Mouse (Mus musculus): Measurements from ENCODE around the gene Prep. TPM values are rescaled to one million over a fixed set of nuclear protein-coding genes. Genes with fewer than 3 reads are reported as not detected.

Prep gene
- polyA plus RNA-seq, 1 experiment = 35.6 TPM

- Histone ChIP-seq H3K36me3 (ENCODE audit: control insufficient read depth, insufficient read depth) (peaks cover 62% of the 10 kb centered on the region), H3K27me3 (ENCODE audit: control insufficient read depth, insufficient read depth, insufficient read length) (no peaks in the 10 kb centered on the region), H3ac (ENCODE audit: control insufficient read depth, insufficient read length) (no peak overlapping the region), H3K4me2 (ENCODE audit: low read depth) (no peak overlapping the region), H3K4me3 (no peak overlapping the region), H3K79me2 (ENCODE audit: control insufficient read depth, insufficient read depth) (no peaks in the 10 kb centered on the region)
- TF ChIP-seq CEBPB (IDR thresholded peaks at IDR 0.05; ENCODE audit: insufficient read depth, poor library complexity, severe bottlenecking) = no peak
- no peak for TF ChIP-seq SRF (IDR thresholded peaks at IDR 0.05; ENCODE audit: control insufficient read depth, insufficient read length, low read depth)
- no peak for TF ChIP-seq MAX (IDR thresholded peaks at IDR 0.05; ENCODE audit: low read depth)
- no peak for TF ChIP-seq POLR2A (IDR thresholded peaks at IDR 0.05; ENCODE audit: insufficient read length, low read depth)
- no peak for TF ChIP-seq USF1 (IDR thresholded peaks at IDR 0.05; ENCODE audit: low read depth)
- TF ChIP-seq TCF12 (IDR thresholded peaks at IDR 0.05; ENCODE audit: insufficient read depth, poor library complexity, severe bottlenecking) = no peak
- TF ChIP-seq MYOG (IDR thresholded peaks at IDR 0.05; ENCODE audit: control insufficient read depth in 1 of 3, insufficient read depth in 1 of 3, insufficient read length in 2 of 3, low read depth in 2 of 3) = no peak
- no peak for TF ChIP-seq TCF3 (IDR thresholded peaks at IDR 0.05; ENCODE audit: insufficient read length, low read depth)
- TF ChIP-seq REST (IDR thresholded peaks at IDR 0.05; ENCODE audit: insufficient read depth, insufficient read length) = no peak
- no peak for TF ChIP-seq POLR2AphosphoS2 (IDR thresholded peaks at IDR 0.05; ENCODE audit: insufficient read length, low read depth)
- no peak for TF ChIP-seq MYOD1 (IDR thresholded peaks at IDR 0.05; ENCODE audit: control insufficient read depth in 1 of 3, insufficient read length in 2 of 3, low read depth in 2 of 3)
- TF ChIP-seq E2F4 (IDR thresholded peaks at IDR 0.05; ENCODE audit: insufficient read depth) = no peak
Measured at GRCm38 (mm10) chr10:45151771-45152692, 85.0 kb downstream of the Prep start.

GRCm38 (mm10) chr10:45154557-45155060 lies 87.6 kb downstream of the Prep start:
- H3K79me2 ChIP-seq (ENCODE audit: control insufficient read depth, insufficient read depth) = no peaks in the 10 kb centered on the region
- H3K36me3 ChIP-seq (ENCODE audit: control insufficient read depth, insufficient read depth) = peaks cover 75% of the 10 kb centered on the region
- no peaks in the 10 kb centered on the region for H3K27me3 ChIP-seq (ENCODE audit: control insufficient read depth, insufficient read depth, insufficient read length)
- H3K4me3 ChIP-seq = no peak overlapping the region
- TF ChIP-seq MAX (IDR thresholded peaks at IDR 0.05; ENCODE audit: low read depth) (no peak), REST (IDR thresholded peaks at IDR 0.05; ENCODE audit: insufficient read depth, insufficient read length) (no peak), TCF3 (IDR thresholded peaks at IDR 0.05; ENCODE audit: insufficient read length, low read depth) (no peak), USF1 (IDR thresholded peaks at IDR 0.05; ENCODE audit: low read depth) (no peak), POLR2A (IDR thresholded peaks at IDR 0.05; ENCODE audit: insufficient read length, low read depth) (no peak), E2F4 (IDR thresholded peaks at IDR 0.05; ENCODE audit: insufficient read depth) (no peak), CEBPB (IDR thresholded peaks at IDR 0.05; ENCODE audit: insufficient read depth, poor library complexity, severe bottlenecking) (no peak), MYOD1 (IDR thresholded peaks at IDR 0.05; ENCODE audit: control insufficient read depth in 1 of 3, insufficient read length in 2 of 3, low read depth in 2 of 3) (no peak)
- no peak overlapping the region for H3K4me2 ChIP-seq (ENCODE audit: low read depth)
- no peak overlapping the region for H3ac ChIP-seq (ENCODE audit: control insufficient read depth, insufficient read length)

GRCm38 (mm10) chr10:45165851-45166250 lies 98.8 kb downstream of the Prep start:
- Histone ChIP-seq H3K4me2 (ENCODE audit: low read depth) (no peak overlapping the region), H3K4me3 (no peak overlapping the region), H3K79me2 (ENCODE audit: control insufficient read depth, insufficient read depth) (no peaks in the 10 kb centered on the region), H3K36me3 (ENCODE audit: control insufficient read depth, insufficient read depth) (no peaks in the 10 kb centered on the region), H3ac (ENCODE audit: control insufficient read depth, insufficient read length) (no peak overlapping the region), H3K27me3 (ENCODE audit: control insufficient read depth, insufficient read depth, insufficient read length) (no peaks in the 10 kb centered on the region)
- TF ChIP-seq TCF3 (IDR thresholded peaks at IDR 0.05; ENCODE audit: insufficient read length, low read depth) = no peak
- no peak for TF ChIP-seq POLR2A (IDR thresholded peaks at IDR 0.05; ENCODE audit: insufficient read length, low read depth)
- no peak for TF ChIP-seq REST (IDR thresholded peaks at IDR 0.05; ENCODE audit: insufficient read depth, insufficient read length)
- TF ChIP-seq TCF12 (IDR thresholded peaks at IDR 0.05; ENCODE audit: insufficient read depth, poor library complexity, severe bottlenecking) = no peak
- no peak for TF ChIP-seq MAX (IDR thresholded peaks at IDR 0.05; ENCODE audit: low read depth)
- TF ChIP-seq POLR2AphosphoS2 (IDR thresholded peaks at IDR 0.05; ENCODE audit: insufficient read length, low read depth) = no peak
- TF ChIP-seq SRF (IDR thresholded peaks at IDR 0.05; ENCODE audit: control insufficient read depth, insufficient read length, low read depth) = no peak
- no peak for TF ChIP-seq CEBPB (IDR thresholded peaks at IDR 0.05; ENCODE audit: insufficient read depth, poor library complexity, severe bottlenecking)
- TF ChIP-seq USF1 (IDR thresholded peaks at IDR 0.05; ENCODE audit: low read depth) = no peak
- no peak for TF ChIP-seq MYOD1 (IDR thresholded peaks at IDR 0.05; ENCODE audit: control insufficient read depth in 1 of 3, insufficient read length in 2 of 3, low read depth in 2 of 3)
- TF ChIP-seq MYOG (IDR thresholded peaks at IDR 0.05; ENCODE audit: control insufficient read depth in 1 of 3, insufficient read depth in 1 of 3, insufficient read length in 2 of 3, low read depth in 2 of 3) = no peak
- TF ChIP-seq E2F4 (IDR thresholded peaks at IDR 0.05; ENCODE audit: insufficient read depth) = no peak

- H3K79me2 ChIP-seq (ENCODE audit: control insufficient read depth, insufficient read depth) = no peaks in the 10 kb centered on the region
Measured at GRCm38 (mm10) chr10:45173927-45174326, 106.9 kb downstream of the Prep start.

More at GRCm38 (mm10) chr10:45173927-45174326, 106.9 kb downstream of the Prep start:
- no peaks in the 10 kb centered on the region for H3K27me3 ChIP-seq (ENCODE audit: control insufficient read depth, insufficient read depth, insufficient read length)
- TF ChIP-seq POLR2A (IDR thresholded peaks at IDR 0.05; ENCODE audit: insufficient read length, low read depth) (no peak), TCF12 (IDR thresholded peaks at IDR 0.05; ENCODE audit: insufficient read depth, poor library complexity, severe bottlenecking) (peak; percentile 70), MYOD1 (IDR thresholded peaks at IDR 0.05; ENCODE audit: control insufficient read depth in 1 of 3, insufficient read length in 2 of 3, low read depth in 2 of 3) (peak; percentile 82 to 96 (median 92)), SRF (IDR thresholded peaks at IDR 0.05; ENCODE audit: control insufficient read depth, insufficient read length, low read depth) (no peak), REST (IDR thresholded peaks at IDR 0.05; ENCODE audit: insufficient read depth, insufficient read length) (no peak), POLR2AphosphoS2 (IDR thresholded peaks at IDR 0.05; ENCODE audit: insufficient read length, low read depth) (no peak), MYOG (IDR thresholded peaks at IDR 0.05; ENCODE audit: control insufficient read depth in 1 of 3, insufficient read depth in 1 of 3, insufficient read length in 2 of 3, low read depth in 2 of 3) (peak; percentile 91 to 93 (median 92)), E2F4 (IDR thresholded peaks at IDR 0.05; ENCODE audit: insufficient read depth) (no peak), MAX (IDR thresholded peaks at IDR 0.05; ENCODE audit: low read depth) (no peak), CEBPB (IDR thresholded peaks at IDR 0.05; ENCODE audit: insufficient read depth, poor library complexity, severe bottlenecking) (no peak), USF1 (IDR thresholded peaks at IDR 0.05; ENCODE audit: low read depth) (no peak), TCF3 (IDR thresholded peaks at IDR 0.05; ENCODE audit: insufficient read length, low read depth) (peak; percentile 90)
- no peak overlapping the region for H3K4me3 ChIP-seq
- H3ac ChIP-seq (ENCODE audit: control insufficient read depth, insufficient read length) = no peak overlapping the region
- H3K4me2 ChIP-seq (ENCODE audit: low read depth) = no peak overlapping the region
- no peaks in the 10 kb centered on the region for H3K36me3 ChIP-seq (ENCODE audit: control insufficient read depth, insufficient read depth)
